Mouse (Mus musculus) lung, embryonic 14.5 days (tissue): ENCODE data around the gene Snrpd3. TPM values are rescaled to one million over a fixed set of nuclear protein-coding genes. Genes with fewer than 3 reads are reported as not detected.
"Not testable (repeated sequence)": the region's sequence is repeated elsewhere in the genome, so short reads cannot be mapped to it uniquely, and the experiment has no call there.

ENCODE experiments used
- ATAC-seq: fragments of 200-750 bp; cut with Nextera tagmentation; 2 replicates; pipeline ENCODE4 v1.8.0; 2017; ENCODE audit warnings: mild to moderate bottlenecking, moderate TSS enrichment, moderate library complexity; ENCODE audit not compliant: insufficient read depth
- DNase-seq: peaks from one replicate; pipeline ENCODE4 v3.0.0-alpha.2; 2015
- H3K27ac ChIP-seq: fragments of 300-500 bp; sonication (generic); 2 replicates; pipeline ENCODE4 v1.5.1; 2014; ENCODE audit warnings: low read depth, mild to moderate bottlenecking, moderate library complexity
- H3K27me3 ChIP-seq: fragments of 300-500 bp; sonication (generic); 2 replicates; pipeline ENCODE4 v1.6.1; 2014; ENCODE audit warnings: low read length, control low read depth; ENCODE audit not compliant: insufficient read depth
- H3K36me3 ChIP-seq: fragments of 300-500 bp; sonication (generic); 2 replicates; pipeline ENCODE4 v1.6.1; 2014; ENCODE audit warnings: control low read depth; ENCODE audit not compliant: insufficient read depth
- H3K4me1 ChIP-seq: fragments of 300-500 bp; sonication (generic); 2 replicates; pipeline ENCODE4 v1.6.1; 2014; ENCODE audit warnings: antibody characterized with exemption, control low read depth; ENCODE audit not compliant: insufficient read depth
- H3K4me2 ChIP-seq: fragments of 300-500 bp; sonication (generic); 2 replicates; pipeline ENCODE4 v1.6.1; 2014; ENCODE audit warnings: mild to moderate bottlenecking
- H3K4me3 ChIP-seq: fragments of 300-500 bp; sonication (generic); 2 replicates; pipeline ENCODE4 v1.5.1; 2014; ENCODE audit warnings: low read depth, low read length
- H3K9ac ChIP-seq: fragments of 300-500 bp; sonication (generic); 2 replicates; pipeline ENCODE4 v1.6.1; 2014
- H3K9me3 ChIP-seq: fragments of 300-500 bp; sonication (generic); 2 replicates; pipeline ENCODE4 v1.6.1; 2016; ENCODE audit warnings: low read depth, low read length, control low read depth
- CTCF ChIP-seq: IDR thresholded peaks from 2 replicates; pipeline ENCODE4 v1.5.1; 2016; ENCODE audit warnings: antibody characterized with exemption, low read depth
- WGBS: fragments of 180-500 bp; shearing (Covaris S2); extraction: QIAGEN DNeasy Blood & Tissue Kit; methylation state at CpG from one replicate; pipeline ENCODE4 v1.1.7; 2014; 5-methylcytosine and 5-hydroxymethylcytosine counted together
- polyA plus RNA-seq: library from polyadenylated mRNA; unstranded; fragments of >200 nt; fragmentation: Nextera tagmentation; extraction: Ambion mirVana; gene quantifications from 2 replicates; pipeline ENCODE4 v1.2.1, GENCODE M21; 2014

Gene Snrpd3
- polyA plus RNA-seq, 1 experiment from 2014 or later = 202 TPM

DNA sequence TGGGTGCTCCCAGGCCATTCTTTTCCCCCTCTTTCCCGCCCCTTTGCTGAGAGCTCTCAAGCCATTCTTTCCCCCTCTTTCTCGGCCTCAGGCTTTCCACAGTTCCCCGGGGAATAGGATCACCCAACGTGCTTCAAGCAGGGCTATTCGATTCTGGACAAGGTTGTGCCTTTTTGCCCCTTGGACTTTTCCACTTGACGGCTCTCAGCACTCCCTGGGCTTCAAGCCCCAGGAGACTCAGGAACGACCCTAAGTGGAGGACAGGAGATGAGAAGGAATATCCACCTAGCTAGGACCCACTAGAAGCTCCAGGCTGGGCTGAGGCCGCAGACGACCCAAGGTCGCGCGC lies 653 bp upstream of the Snrpd3 start:
- no peak for TF ChIP-seq CTCF
- Histone ChIP-seq H3K4me3 (peak overlapping the region; percentile 66), H3K27ac (peak overlapping the region; percentile 99), H3K4me2 (peak overlapping the region; percentile 95), H3K36me3 (peaks cover 28% of the 10 kb centered on the region), H3K27me3 (no peaks in the 10 kb centered on the region), H3K9ac (peak overlapping the region; percentile 82), H3K9me3 (no peaks in the 10 kb centered on the region), H3K4me1 (0 out of 2 replicates have a peak, but pooled peaks cover 6% of the 10 kb centered on the region)
- ATAC-seq = no peak
- no peak for DNase-seq
- 1% methylated on average over 12 of the region's 12 CpGs for WGBS

DNA sequence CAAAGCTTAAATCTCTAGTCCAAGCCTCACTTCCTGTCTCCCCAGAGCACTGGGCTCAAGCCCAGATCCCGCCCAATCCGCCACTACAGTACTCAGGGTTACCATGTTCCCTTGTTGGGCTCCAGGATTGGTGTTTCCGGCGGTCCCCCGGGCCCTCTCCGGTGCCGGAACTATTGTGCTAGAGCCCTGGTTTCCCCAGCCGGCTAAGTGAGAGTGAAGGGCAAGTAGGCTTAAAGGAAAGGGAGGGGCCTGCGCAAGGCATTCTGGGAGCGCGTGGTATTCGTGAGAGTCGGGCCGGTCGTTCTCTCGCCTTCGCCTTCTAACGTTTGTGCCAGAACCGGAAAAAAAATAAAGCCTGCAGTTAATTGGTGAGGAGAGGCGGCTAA lies 400 bp downstream of the Snrpd3 start, which contains the start of gene Gucd1:
Gucd1 (minus strand) TSS at position 215 of the 386 bp plus-strand sequence.
- no peak for TF ChIP-seq CTCF
- 1% methylated on average over 20 of the region's 20 CpGs for WGBS
- Histone ChIP-seq H3K9me3 (no peaks in the 10 kb centered on the region), H3K4me1 (0 out of 2 replicates have a peak, but pooled peaks cover 6% of the 10 kb centered on the region), H3K4me2 (peak within 1 kb of the TSS; percentile 95), H3K27me3 (no peaks in the 10 kb centered on the region), H3K27ac (peak within 1 kb of the TSS; percentile 99), H3K9ac (peak within 1 kb of the TSS; percentile 82), H3K4me3 (peak within 1 kb of the TSS; percentile 66), H3K36me3 (peaks cover 33% of the 10 kb centered on the region)
- peak; percentile 92 for ATAC-seq
- peak; percentile 98 for DNase-seq

DNA sequence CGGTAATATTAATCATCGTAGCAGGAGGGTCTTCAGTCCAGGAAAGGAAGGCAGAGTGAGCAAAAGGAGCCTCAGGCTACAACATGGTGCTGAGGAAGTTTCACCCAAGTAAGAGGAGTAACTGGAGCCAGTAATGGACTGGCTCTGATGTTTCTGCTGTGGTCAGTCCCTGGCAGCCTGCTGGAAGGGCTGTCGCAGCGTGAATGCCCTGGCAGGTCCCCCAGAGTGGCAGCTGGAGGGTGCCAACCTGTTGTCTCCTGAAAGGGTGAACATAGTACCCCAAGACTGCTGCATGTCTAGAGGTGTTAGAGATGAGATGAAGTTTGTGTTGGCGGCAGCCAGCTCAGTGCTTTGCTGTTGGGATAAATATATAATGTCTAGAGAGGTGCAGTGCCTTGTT lies 3.2 kb downstream of the Snrpd3 start:
- Histone ChIP-seq H3K27me3 (no peaks in the 10 kb centered on the region), H3K9me3 (no peaks in the 10 kb centered on the region), H3K9ac (no peak overlapping the region), H3K27ac (no peak overlapping the region), H3K4me3 (no peak overlapping the region), H3K4me1 (0 out of 2 replicates have a peak, but pooled peaks cover 6% of the 10 kb centered on the region), H3K4me2 (no peak overlapping the region), H3K36me3 (peaks cover 58% of the 10 kb centered on the region)
- ATAC-seq (no peak), DNase-seq (no peak)
- no peak for TF ChIP-seq CTCF
- 90% methylated on average over 5 of the region's 5 CpGs for WGBS

DNA sequence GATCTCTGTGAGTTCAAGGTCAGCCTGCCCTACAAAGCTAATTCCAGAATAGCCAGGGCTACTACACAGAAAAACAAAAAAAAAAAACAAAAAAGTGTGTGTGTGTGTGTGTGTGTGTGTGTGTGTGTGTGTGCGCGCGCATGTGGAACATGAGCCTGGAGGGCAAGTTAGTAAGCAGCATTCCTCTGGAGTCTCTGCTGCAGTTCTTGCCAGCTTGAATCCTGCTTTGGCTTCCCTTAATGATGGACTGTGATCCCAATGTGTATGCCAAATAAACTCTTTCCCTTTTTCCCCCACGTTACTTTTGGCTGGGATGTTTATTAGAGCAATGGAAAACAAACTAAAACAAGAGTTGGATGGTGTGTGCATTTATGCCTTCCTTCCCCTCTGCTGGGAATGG lies 4.3 kb downstream of the Snrpd3 start:
- H3K4me3 ChIP-seq = no peak overlapping the region
- 89% methylated on average over 4 of the region's 4 CpGs for WGBS
- H3K27ac ChIP-seq = no peak overlapping the region
- H3K27me3 ChIP-seq = no peaks in the 10 kb centered on the region
- 0 out of 2 replicates have a peak, but pooled peaks cover 6% of the 10 kb centered on the region for H3K4me1 ChIP-seq
- H3K9ac ChIP-seq = no peak overlapping the region
- TF ChIP-seq CTCF = no peak
- peaks cover 65% of the 10 kb centered on the region for H3K36me3 ChIP-seq
- H3K9me3 ChIP-seq = no peaks in the 10 kb centered on the region
- H3K4me2 ChIP-seq = no peak overlapping the region
- ATAC-seq = no peak
- no peak for DNase-seq

DNA sequence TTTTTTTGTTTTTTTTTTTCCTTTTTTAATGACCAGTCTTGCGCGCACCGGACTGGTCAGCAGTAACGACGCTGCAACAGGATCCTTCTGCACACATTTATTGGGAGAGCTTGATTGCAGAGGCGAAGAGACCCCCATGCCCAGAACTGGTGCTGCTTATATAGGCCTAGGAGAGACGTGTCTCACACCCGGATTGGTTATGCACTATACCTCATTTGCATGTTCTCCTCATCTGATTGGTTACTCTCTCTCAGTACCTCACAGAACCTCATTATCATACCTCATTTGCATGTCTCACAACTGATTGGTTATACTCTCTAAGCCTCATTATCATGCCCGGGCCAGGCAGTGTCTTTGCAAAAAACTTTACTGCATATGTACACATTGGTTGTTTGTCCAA lies 8.1 kb downstream of the Snrpd3 start:
- DNase-seq, H3K9ac ChIP-seq, H3K4me3 ChIP-seq, H3K4me1 ChIP-seq, H3K27me3 ChIP-seq, H3K9me3 ChIP-seq, H3K4me2 ChIP-seq, H3K27ac ChIP-seq, ATAC-seq: not testable (repeated sequence)
- H3K36me3 ChIP-seq = peaks cover 75% of the 10 kb centered on the region
- WGBS = 88% methylated on average over 9 of the region's 9 CpGs

DNA sequence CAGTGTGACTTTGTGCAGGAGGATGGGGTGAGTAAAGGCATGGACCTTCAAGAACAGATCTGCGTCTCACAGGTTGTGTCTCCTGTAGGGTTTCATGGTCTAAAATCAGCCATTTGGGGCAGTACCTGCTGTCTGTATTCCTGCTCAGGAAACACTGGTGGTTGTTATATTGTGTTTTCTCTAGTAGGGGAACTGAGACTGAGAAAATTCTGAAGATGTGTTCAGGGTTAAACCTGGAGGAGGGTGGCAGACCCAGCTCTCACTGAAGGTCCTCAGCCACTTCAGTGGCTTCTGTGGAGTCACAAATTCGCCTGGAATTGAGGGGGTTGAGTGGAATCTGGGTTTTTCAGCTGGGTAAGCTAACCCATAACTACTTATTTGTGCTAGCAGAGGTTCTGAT lies 13.0 kb downstream of the Snrpd3 start:
- TF ChIP-seq CTCF = no peak
- no peak overlapping the region for H3K27ac ChIP-seq
- no peaks in the 10 kb centered on the region for H3K4me1 ChIP-seq
- no peak overlapping the region for H3K4me3 ChIP-seq
- H3K36me3 ChIP-seq = peaks cover 76% of the 10 kb centered on the region
- no peak for DNase-seq
- H3K4me2 ChIP-seq = no peak overlapping the region
- no peak for ATAC-seq
- H3K9ac ChIP-seq = no peak overlapping the region
- H3K9me3 ChIP-seq = no peaks in the 10 kb centered on the region
- 84% methylated on average over 2 of the region's 2 CpGs for WGBS
- H3K27me3 ChIP-seq = no peaks in the 10 kb centered on the region

DNA sequence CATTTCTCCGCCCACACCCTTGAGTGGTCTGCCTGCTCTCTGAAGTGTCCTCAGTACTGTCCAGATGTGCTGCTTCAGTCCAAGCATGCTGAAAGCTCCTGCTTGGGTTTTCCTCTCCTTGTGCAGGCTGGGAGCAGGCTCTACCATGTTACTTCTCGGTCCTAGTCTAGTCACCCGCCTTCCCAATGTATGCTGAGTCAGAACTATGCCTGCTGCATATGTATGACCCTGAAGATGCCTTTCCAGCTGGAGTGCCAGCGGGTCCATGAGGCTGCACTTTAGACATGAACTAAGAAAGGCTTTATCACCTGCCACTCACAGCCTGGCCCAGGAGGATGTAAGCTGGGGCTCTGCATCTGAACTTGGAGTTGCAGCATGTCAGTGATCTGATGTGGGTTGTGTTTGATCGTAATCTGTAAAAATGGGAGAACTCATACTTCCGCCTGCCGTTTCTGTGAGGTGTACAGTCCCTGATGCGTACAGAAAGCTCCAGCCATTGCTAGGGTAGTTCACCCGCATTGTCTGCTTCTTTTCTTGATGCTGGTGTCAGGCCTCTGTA lies 14.3 kb downstream of the Snrpd3 start:
- Histone ChIP-seq H3K4me1 (no peaks in the 10 kb centered on the region), H3K27me3 (no peaks in the 10 kb centered on the region), H3K36me3 (peaks cover 78% of the 10 kb centered on the region), H3K9me3 (no peaks in the 10 kb centered on the region), H3K4me2 (no peak overlapping the region), H3K27ac (no peak overlapping the region), H3K9ac (no peak overlapping the region), H3K4me3 (no peak overlapping the region)
- 90% methylated on average over 9 of the region's 9 CpGs for WGBS
- no peak for ATAC-seq
- no peak for TF ChIP-seq CTCF
- no peak for DNase-seq
